Mouse (Mus musculus): ENCODE data around the gene Cd79a. TPM values are rescaled to one million over a fixed set of nuclear protein-coding genes. Genes with fewer than 3 reads are reported as not detected.
A peak's percentile ranks its signal among the peaks of the same experiment; 100 is the strongest.

The Cd79a gene
- polyA plus RNA-seq, 1 experiment from 2014 or later = 0.34 TPM

GRCm38 (mm10) chr7:24903444-24903825, 6.3 kb downstream of the Cd79a start:
- Histone ChIP-seq H3K4me1 (ENCODE audit: control insufficient read depth, insufficient read depth, low read depth, low read length) (peaks cover 13% of the 10 kb centered on the region), H3K4me3 (ENCODE audit: low read length) (peak overlapping the region; percentile 62), H3K27ac (ENCODE audit: low read depth, low read length) (no peak overlapping the region; the same call in none of the 2 replicates), H3K9ac (ENCODE audit: low read depth, low read length) (peak overlapping the region; percentile 80), H3K9me3 (ENCODE audit: control insufficient read depth, low read length) (no peaks in the 10 kb centered on the region), H3K27me3 (replicated peaks; ENCODE audit: control insufficient read depth, insufficient read depth, low read length) (no peaks in the 10 kb centered on the region), H3K36me3 (ENCODE audit: control insufficient read depth, insufficient read depth, low read length) (no peaks in the 10 kb centered on the region), H3K4me2 (ENCODE audit: low read length) (peak overlapping the region; percentile 79)
- 43% methylated on average over 10 of the region's 10 CpGs for WGBS
- no peak for ATAC-seq

- no peaks in the 10 kb centered on the region for H3K27me3 ChIP-seq (replicated peaks; ENCODE audit: control insufficient read depth, insufficient read depth, low read length)
- peak; percentile 98 for ATAC-seq
- H3K36me3 ChIP-seq (ENCODE audit: control insufficient read depth, insufficient read depth, low read length) = no peaks in the 10 kb centered on the region
- WGBS = under 1% methylated on average over 30 of the region's 30 CpGs
- H3K9me3 ChIP-seq (ENCODE audit: control insufficient read depth, low read length) = no peaks in the 10 kb centered on the region
- H3K4me3 ChIP-seq (ENCODE audit: low read length) = peak overlapping the region; percentile 62
- peak overlapping the region; percentile 84 for H3K9ac ChIP-seq (ENCODE audit: low read depth, low read length)
- H3K4me2 ChIP-seq (ENCODE audit: low read length) = peak overlapping the region; percentile 79
- peak overlapping the region; percentile 77 for H3K27ac ChIP-seq (ENCODE audit: low read depth, low read length)
- peaks cover 13% of the 10 kb centered on the region for H3K4me1 ChIP-seq (ENCODE audit: control insufficient read depth, insufficient read depth, low read depth, low read length)
Measured at GRCm38 (mm10) chr7:24904070-24904483, 6.9 kb downstream of the Cd79a start.

DNA sequence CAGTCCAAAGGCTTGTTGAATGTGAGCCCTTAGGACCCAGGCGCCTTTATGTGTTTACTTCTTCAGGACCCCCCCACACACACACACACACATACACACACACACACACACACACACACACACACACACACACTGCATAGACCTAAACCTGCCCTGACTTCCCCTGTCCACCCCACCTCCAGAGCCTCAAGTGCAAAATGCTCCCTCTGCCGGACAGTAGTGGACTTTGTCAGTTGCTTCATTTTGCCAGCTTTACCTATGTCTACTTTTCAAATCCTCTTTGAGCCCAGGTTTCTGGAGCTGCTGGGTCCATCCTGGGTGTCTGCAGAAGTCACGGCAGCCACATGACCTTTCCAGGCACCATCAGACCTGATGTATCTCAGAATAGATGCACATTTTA, 7.8 kb downstream of the Cd79a start:
- H3K27me3 ChIP-seq (replicated peaks; ENCODE audit: control insufficient read depth, insufficient read depth, low read length) = no peaks in the 10 kb centered on the region
- H3K36me3 ChIP-seq (ENCODE audit: control insufficient read depth, insufficient read depth, low read length) = no peaks in the 10 kb centered on the region
- peak overlapping the region; percentile 84; the same call in 1 of the 2 replicates for H3K9ac ChIP-seq (ENCODE audit: low read depth, low read length)
- peak overlapping the region; percentile 77; the same call in 1 of the 2 replicates for H3K27ac ChIP-seq (ENCODE audit: low read depth, low read length)
- peak overlapping the region; percentile 62 for H3K4me3 ChIP-seq (ENCODE audit: low read length)
- peaks cover 13% of the 10 kb centered on the region for H3K4me1 ChIP-seq (ENCODE audit: control insufficient read depth, insufficient read depth, low read depth, low read length)
- peak overlapping the region; percentile 79 for H3K4me2 ChIP-seq (ENCODE audit: low read length)
- H3K9me3 ChIP-seq (ENCODE audit: control insufficient read depth, low read length) = no peaks in the 10 kb centered on the region
- 22% methylated on average over 2 of the region's 3 CpGs for WGBS
- ATAC-seq = no peak

- 36% methylated on average over 6 of the region's 6 CpGs for WGBS
- no peaks in the 10 kb centered on the region for H3K27me3 ChIP-seq (replicated peaks; ENCODE audit: control insufficient read depth, insufficient read depth, low read length)
- no peak for ATAC-seq
- no peak overlapping the region for H3K27ac ChIP-seq (ENCODE audit: low read depth, low read length)
- no peaks in the 10 kb centered on the region for H3K9me3 ChIP-seq (ENCODE audit: control insufficient read depth, low read length)
- no peak overlapping the region for H3K4me2 ChIP-seq (ENCODE audit: low read length)
- no peak overlapping the region for H3K4me3 ChIP-seq (ENCODE audit: low read length)
- no peaks in the 10 kb centered on the region for H3K36me3 ChIP-seq (ENCODE audit: control insufficient read depth, insufficient read depth, low read length)
- H3K4me1 ChIP-seq (ENCODE audit: control insufficient read depth, insufficient read depth, low read depth, low read length) = peaks cover 13% of the 10 kb centered on the region
- H3K9ac ChIP-seq (ENCODE audit: low read depth, low read length) = no peak overlapping the region
Measured at GRCm38 (mm10) chr7:24906551-24906950, 9.4 kb downstream of the Cd79a start.

- H3K27me3 ChIP-seq (replicated peaks; ENCODE audit: control insufficient read depth, insufficient read depth, low read length) = no peaks in the 10 kb centered on the region
- H3K4me3 ChIP-seq (ENCODE audit: low read length) = no peak overlapping the region
- H3K4me1 ChIP-seq (ENCODE audit: control insufficient read depth, insufficient read depth, low read depth, low read length) = peaks cover 13% of the 10 kb centered on the region
- no peak overlapping the region for H3K4me2 ChIP-seq (ENCODE audit: low read length)
- WGBS = 43% methylated on average over 13 of the region's 13 CpGs
- 0 out of 2 replicates have a peak overlapping the region, but pooled peaks have one; percentile 4 for H3K9ac ChIP-seq (ENCODE audit: low read depth, low read length)
- no peak for ATAC-seq
- no peaks in the 10 kb centered on the region for H3K9me3 ChIP-seq (ENCODE audit: control insufficient read depth, low read length)
- H3K36me3 ChIP-seq (ENCODE audit: control insufficient read depth, insufficient read depth, low read length) = no peaks in the 10 kb centered on the region
- no peak overlapping the region for H3K27ac ChIP-seq (ENCODE audit: low read depth, low read length)
Measured at GRCm38 (mm10) chr7:24907211-24907748, 10.1 kb downstream of the Cd79a start.

- peaks cover 15% of the 10 kb centered on the region for H3K36me3 ChIP-seq (ENCODE audit: control insufficient read depth, insufficient read depth, low read length)
- H3K4me2 ChIP-seq (ENCODE audit: low read length) = no peak overlapping the region
- 97% methylated on average over 14 of the region's 14 CpGs for WGBS
- H3K27ac ChIP-seq (ENCODE audit: low read depth, low read length) = no peak overlapping the region
- no peaks in the 10 kb centered on the region for H3K9me3 ChIP-seq (ENCODE audit: control insufficient read depth, low read length)
- no peak overlapping the region for H3K4me3 ChIP-seq (ENCODE audit: low read length)
- H3K4me1 ChIP-seq (ENCODE audit: control insufficient read depth, insufficient read depth, low read depth, low read length) = no peaks in the 10 kb centered on the region
- no peak overlapping the region for H3K9ac ChIP-seq (ENCODE audit: low read depth, low read length)
- H3K27me3 ChIP-seq (replicated peaks; ENCODE audit: control insufficient read depth, insufficient read depth, low read length) = no peaks in the 10 kb centered on the region
- ATAC-seq = no peak
Measured at GRCm38 (mm10) chr7:24912480-24912879, 15.3 kb downstream of the Cd79a start.

- Histone ChIP-seq H3K9ac (ENCODE audit: low read depth, low read length) (no peak overlapping the region), H3K27ac (ENCODE audit: low read depth, low read length) (no peak overlapping the region), H3K4me3 (ENCODE audit: low read length) (no peak overlapping the region), H3K4me1 (ENCODE audit: control insufficient read depth, insufficient read depth, low read depth, low read length) (no peaks in the 10 kb centered on the region), H3K4me2 (ENCODE audit: low read length) (no peak overlapping the region), H3K9me3 (ENCODE audit: control insufficient read depth, low read length) (no peaks in the 10 kb centered on the region), H3K36me3 (ENCODE audit: control insufficient read depth, insufficient read depth, low read length) (peaks cover 50% of the 10 kb centered on the region), H3K27me3 (replicated peaks; ENCODE audit: control insufficient read depth, insufficient read depth, low read length) (no peaks in the 10 kb centered on the region)
- ATAC-seq = no peak
- 91% methylated on average over 20 of the region's 20 CpGs for WGBS
Measured at GRCm38 (mm10) chr7:24918763-24919323, 21.7 kb downstream of the Cd79a start.

DNA sequence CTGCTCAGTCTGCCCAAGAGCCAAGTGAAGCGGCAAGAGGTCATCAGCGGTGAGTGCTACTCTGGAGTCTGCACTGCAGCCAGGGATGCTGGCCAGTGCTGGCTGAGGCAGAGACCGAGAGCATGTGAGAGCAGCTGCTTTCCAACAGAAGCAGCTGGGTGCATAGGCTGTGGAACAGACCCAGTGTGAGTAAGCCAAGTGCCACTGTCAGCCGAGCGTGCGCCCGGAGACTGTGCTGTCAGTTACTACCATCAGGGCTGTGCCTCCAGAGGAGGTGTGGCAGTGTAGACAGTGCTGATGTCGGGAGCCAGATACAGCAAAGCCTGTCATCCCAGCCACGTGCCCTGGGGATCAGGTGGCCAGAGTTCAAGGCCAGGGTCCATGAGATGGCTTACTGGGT, 22.5 kb downstream of the Cd79a start:
- H3K27ac ChIP-seq (ENCODE audit: low read depth, low read length) = peak overlapping the region; percentile 29; the same call in 1 of the 2 replicates

DNA sequence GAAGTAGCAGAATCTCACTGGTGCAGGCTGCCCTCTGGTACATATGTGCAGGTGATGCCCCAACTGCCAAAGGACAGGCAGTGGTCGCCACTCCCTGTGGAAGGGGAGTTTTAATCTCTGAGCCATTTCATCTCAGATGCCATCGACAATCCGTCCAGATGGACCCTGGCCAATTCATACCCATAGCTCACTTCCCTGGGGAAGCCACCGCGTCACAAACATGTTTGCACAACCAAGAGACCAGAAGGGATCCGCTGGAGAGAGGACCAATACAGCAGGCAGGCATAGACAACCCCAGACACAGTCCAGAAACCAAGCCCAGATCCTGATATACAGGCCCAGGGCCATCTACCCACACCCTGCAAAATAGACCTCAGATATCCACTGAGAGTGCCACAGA, 33.3 kb downstream of the Cd79a start:
- H3K27me3 ChIP-seq (replicated peaks; ENCODE audit: control insufficient read depth, insufficient read depth, low read length) = peaks cover 47% of the 10 kb centered on the region
- H3K4me1 ChIP-seq (ENCODE audit: control insufficient read depth, insufficient read depth, low read depth, low read length) = peaks cover 6% of the 10 kb centered on the region
- no peak for ATAC-seq
- no peak overlapping the region for H3K4me2 ChIP-seq (ENCODE audit: low read length)
- no peaks in the 10 kb centered on the region for H3K9me3 ChIP-seq (ENCODE audit: control insufficient read depth, low read length)
- H3K36me3 ChIP-seq (ENCODE audit: control insufficient read depth, insufficient read depth, low read length) = peaks cover 5% of the 10 kb centered on the region; the same call in 1 of the 2 replicates
- no peak overlapping the region for H3K9ac ChIP-seq (ENCODE audit: low read depth, low read length)
- no peak overlapping the region for H3K27ac ChIP-seq (ENCODE audit: low read depth, low read length)
- no peak overlapping the region for H3K4me3 ChIP-seq (ENCODE audit: low read length)
- WGBS = 35% methylated on average over 6 of the region's 6 CpGs

More for the DNA sequence above, 22.5 kb downstream of the Cd79a start:
- Histone ChIP-seq H3K27me3 (replicated peaks; ENCODE audit: control insufficient read depth, insufficient read depth, low read length) (no peaks in the 10 kb centered on the region), H3K4me3 (ENCODE audit: low read length) (no peak overlapping the region), H3K9me3 (ENCODE audit: control insufficient read depth, low read length) (no peaks in the 10 kb centered on the region), H3K36me3 (ENCODE audit: control insufficient read depth, insufficient read depth, low read length) (peaks cover 56% of the 10 kb centered on the region), H3K9ac (ENCODE audit: low read depth, low read length) (no peak overlapping the region), H3K4me2 (ENCODE audit: low read length) (no peak overlapping the region), H3K4me1 (ENCODE audit: control insufficient read depth, insufficient read depth, low read depth, low read length) (no peaks in the 10 kb centered on the region)
- WGBS = 79% methylated on average over 9 of the region's 9 CpGs
- peak; percentile 54 for ATAC-seq
